Mouse (Mus musculus) embryonic stem cell, embryonic (primary cell): ENCODE data around the gene Kif1a.

Experiments
- CTCF ChIA-PET, 4 experiments: fragments of 300-600 bp in 2 of 4; fragments of 350-600 bp in 2 of 4; sonication (Branson Sonifier 250); formaldehyde crosslinking; loops; one replicate each; lab custom pipeline; 2022; ENCODE audit warnings: inconsistent platforms in 2 of 4; lab: Charles Lee
- POLR2A ChIA-PET, 4 experiments: fragments of 300-600 bp in 2 of 4; fragments of 350-600 bp in 2 of 4; sonication (Branson Sonifier 250); formaldehyde crosslinking; loops; one replicate each; lab custom pipeline; 2022; ENCODE audit warnings: antibody characterized with exemption in 4 of 4, inconsistent platforms in 1 of 4; lab: Charles Lee

Kif1a gene

GRCm38 (mm10) chr1:93114713-93115463, 13.1 kb upstream of the Kif1a start:
- CTCF ChIA-PET: interaction anchor here in 2 of 4 experiments (0.6 to 1.5 kb wide), 7 partner anchors 14 to 1101 kb away, joined by 3 to 9 read pairs (median 4); partner anchors contain the start of gene Farp2 (in 1 of the 2)
- POLR2A ChIA-PET: interaction anchor here in 2 of 4 experiments (0.6 to 1.4 kb wide), 2 partner anchors 14 to 111 kb away, joined by 3 read pairs; no protein-coding TSS in a partner anchor

GRCm38 (mm10) chr1:93102700-93103099, 949 bp upstream of the Kif1a start:
- POLR2A ChIA-PET: no interaction called here
- CTCF ChIA-PET: interaction anchor here in 2 of 4 experiments (0.5 to 1.4 kb wide), 2 partner anchors 26 to 395 kb away, joined by 3 read pairs; no protein-coding TSS in a partner anchor

- POLR2A ChIA-PET: interaction anchor here in 2 of 4 experiments (0.6 to 1.0 kb wide), 5 partner anchors 12 to 567 kb away, joined by 3 to 4 read pairs (median 3); no protein-coding TSS in a partner anchor
Observed at GRCm38 (mm10) chr1:93100576-93101491, 917 bp downstream of the Kif1a start.

GRCm38 (mm10) chr1:93100243-93100575, 1.5 kb downstream of the Kif1a start:
- ChIA-PET POLR2A (no interaction called here), CTCF (no interaction called here)

More at GRCm38 (mm10) chr1:93100576-93101491, 917 bp downstream of the Kif1a start:
- CTCF ChIA-PET: interaction anchor here in 2 of 4 experiments (0.6 to 1.0 kb wide), 3 partner anchors 28 to 584 kb away, joined by 3 to 4 read pairs (median 3); partner anchors contain the start of gene Bok (in 1 of the 2)

GRCm38 (mm10) chr1:93098956-93099355, 2.8 kb downstream of the Kif1a start:
- ChIA-PET CTCF (interaction anchor here in 2 of 4 experiments (0.6 to 1.2 kb wide), 2 partner anchors 30 kb away, joined by 4 to 5 read pairs; no protein-coding TSS in a partner anchor), POLR2A (no interaction called here)

- ChIA-PET CTCF (interaction anchor here in 3 of 4 experiments (0.6 to 1.2 kb wide), 8 partner anchors 12 to 247 kb away, joined by 3 to 5 read pairs (median 3); no protein-coding TSS in a partner anchor), POLR2A (interaction anchor here in 1 of 4 experiments (0.7 kb wide), 1 partner anchor 143 kb away, joined by 4 read pairs; no protein-coding TSS in a partner anchor)
Observed at GRCm38 (mm10) chr1:93092582-93092981, 9.2 kb downstream of the Kif1a start.

GRCm38 (mm10) chr1:93085136-93085535, 16.6 kb downstream of the Kif1a start:
- ChIA-PET CTCF (interaction anchor here in 1 of 4 experiments (0.6 kb wide), 1 partner anchor 122 kb away, joined by 3 read pairs; no protein-coding TSS in a partner anchor), POLR2A (no interaction called here)

- ChIA-PET CTCF (interaction anchor here in 1 of 4 experiments (0.6 to 0.7 kb wide), 2 partner anchors 222 to 234 kb away, joined by 3 to 6 read pairs; no protein-coding TSS in a partner anchor), POLR2A (interaction anchor here in 2 of 4 experiments (0.5 to 0.7 kb wide), 3 partner anchors 77 to 648 kb away, joined by 3 to 4 read pairs (median 3); no protein-coding TSS in a partner anchor)
Observed at GRCm38 (mm10) chr1:93083420-93084285, 18.1 kb downstream of the Kif1a start.

- CTCF ChIA-PET: interaction anchor here in 1 of 4 experiments (0.7 kb wide), 1 partner anchor 374 kb away, joined by 3 read pairs; no protein-coding TSS in a partner anchor
- POLR2A ChIA-PET: no interaction called here
Observed at GRCm38 (mm10) chr1:93082121-93082520, 19.6 kb downstream of the Kif1a start.

- CTCF ChIA-PET: interaction anchor here (0.5 to 1.7 kb wide), 14 partner anchors 9 to 125 kb away, joined by 3 to 9 read pairs (median 4); no protein-coding TSS in a partner anchor
- POLR2A ChIA-PET: interaction anchor here in 2 of 4 experiments (0.5 to 0.6 kb wide), 2 partner anchors 58 to 298 kb away, joined by 3 read pairs; no protein-coding TSS in a partner anchor
Observed at GRCm38 (mm10) chr1:93080930-93081589, 20.7 kb downstream of the Kif1a start.

GRCm38 (mm10) chr1:93079602-93080001, 22.1 kb downstream of the Kif1a start:
- ChIA-PET CTCF (interaction anchor here in 1 of 4 experiments (1.5 kb wide), 2 partner anchors 65 to 123 kb away, joined by 5 to 6 read pairs; no protein-coding TSS in a partner anchor), POLR2A (no interaction called here)

GRCm38 (mm10) chr1:93072279-93072865, 29.4 kb downstream of the Kif1a start:
- ChIA-PET CTCF (interaction anchor here in 3 of 4 experiments (0.5 to 2.1 kb wide), 13 partner anchors 9 to 424 kb away, joined by 3 to 7 read pairs (median 3); partner anchors contain the start of genes Kif1a (in 1 of the 3) and Otos (in 1 of the 3)), POLR2A (no interaction called here)

- POLR2A ChIA-PET: no interaction called here
- CTCF ChIA-PET: interaction anchor here in 3 of 4 experiments (1.0 to 2.1 kb wide), 5 partner anchors 9 to 103 kb away, joined by 3 to 6 read pairs (median 6); no protein-coding TSS in a partner anchor
Observed at GRCm38 (mm10) chr1:93071487-93071971, 30.2 kb downstream of the Kif1a start.

- ChIA-PET POLR2A (interaction anchor here in 1 of 4 experiments (0.6 kb wide), 1 partner anchor 62 kb away, joined by 8 read pairs; no protein-coding TSS in a partner anchor), CTCF (interaction anchor here in 1 of 4 experiments (2.1 kb wide), 1 partner anchor 10 kb away, joined by 6 read pairs; no protein-coding TSS in a partner anchor)
Observed at GRCm38 (mm10) chr1:93070881-93071280, 30.9 kb downstream of the Kif1a start.

- ChIA-PET POLR2A (no interaction called here), CTCF (no interaction called here)
Observed at GRCm38 (mm10) chr1:93068553-93068952, 33.2 kb downstream of the Kif1a start.

GRCm38 (mm10) chr1:93065654-93066053, 36.1 kb downstream of the Kif1a start:
- ChIA-PET POLR2A (no interaction called here), CTCF (interaction anchor here in 1 of 4 experiments (0.5 kb wide), 1 partner anchor 27 kb away, joined by 3 read pairs; no protein-coding TSS in a partner anchor)
